Mouse (Mus musculus) liver, adult 2 months (tissue): ENCODE data around the gene Mapre3.

Source experiments
- CTCF ChIP-seq: fragments of 200-500 bp; IDR thresholded peaks from 2 replicates; pipeline ENCODE4 v1.5.1; 2011; ENCODE audit warnings: low read depth, low read length, control low read depth
- POLR2A ChIP-seq: fragments of 200-500 bp; IDR thresholded peaks from 2 replicates; pipeline ENCODE4 v1.6.1; 2011; ENCODE audit warnings: low read length, control low read depth; ENCODE audit not compliant: insufficient read depth; ENCODE audit errors: extremely low read depth

- TF ChIP-seq CTCF: no peak
- no peak for TF ChIP-seq POLR2A
Observed at GRCm38 (mm10) chr5:30866871-30867270, 52.4 kb downstream of the Mapre3 start.
